In the genomic region with DNA sequence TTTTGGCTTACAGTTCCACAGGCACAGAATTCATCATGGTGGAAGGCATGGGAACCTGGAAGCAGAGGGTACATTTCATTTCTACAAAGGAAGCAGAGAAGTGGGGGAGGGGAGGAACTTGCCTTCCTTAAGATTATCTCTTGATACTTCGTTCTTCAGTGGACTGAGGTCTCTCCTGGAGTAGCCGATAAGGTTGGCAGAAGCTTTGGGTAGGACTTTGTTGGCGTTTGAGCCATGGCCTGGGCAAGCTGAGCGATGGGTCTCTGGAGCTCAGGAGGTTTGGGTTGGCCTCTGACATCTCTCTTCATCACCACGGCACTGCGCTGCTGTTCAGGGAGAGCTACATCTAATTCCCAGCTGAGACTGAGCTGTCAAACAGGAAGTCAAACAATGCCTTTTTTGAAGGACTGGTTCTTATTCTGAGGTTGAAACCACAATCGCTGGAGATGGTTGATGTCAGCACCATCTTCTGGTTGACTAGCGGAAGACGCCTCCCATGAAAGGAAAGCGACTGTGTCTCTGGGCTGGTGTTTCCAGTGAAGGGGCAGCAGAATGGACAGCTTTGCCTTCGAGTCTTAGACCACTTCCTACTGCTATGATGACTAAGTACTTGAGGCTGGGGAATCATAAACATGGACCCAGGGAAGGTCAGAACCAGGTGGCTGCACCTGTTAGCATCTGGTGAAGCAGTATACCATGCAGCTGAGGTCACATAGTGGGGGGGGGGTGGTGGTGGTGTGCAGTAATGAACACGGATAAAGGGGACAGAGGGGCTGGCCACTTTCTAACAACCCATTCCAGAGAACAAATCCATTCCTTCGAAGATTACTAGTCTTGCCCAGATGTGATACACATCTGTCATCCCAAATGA, we compare ENCODE assay signal across 1 mouse cellular context.
TF ChIP-seq lines count a peak whose summit lies in the region.

No protein-coding gene starts in this region.

TF ChIP-seq in CH12.LX, 34 proteins besides CTCF, POLR2A, EP300 and RAD21 (continued from another document):
- TF ChIP-seq HCFC1 (IDR thresholded peaks at IDR 0.05; ENCODE audit: low read depth, low read length) (no peak), JUN (IDR thresholded peaks at IDR 0.05; ENCODE audit: insufficient read depth, low read depth, low read length) (no peak), SIN3A (IDR thresholded peaks at IDR 0.05; ENCODE audit: low read length) (peak; percentile 67; the same call in 1 of the 2 replicates), USF1 (IDR thresholded peaks at IDR 0.05; ENCODE audit: low read depth, low read length) (no peak)
